Mouse (Mus musculus) neural tube, embryonic 10.5 days (tissue): ENCODE data around the gene Zfp580.
"Not testable (repeated sequence)": the region's sequence is repeated elsewhere in the genome, so short reads cannot be mapped to it uniquely, and the experiment has no call there.

ENCODE experiments used
- DNase-seq: peaks from one replicate; pipeline ENCODE4 v3.0.0-alpha.2; 2017; ENCODE audit warnings: low spot score; ENCODE audit errors: extremely low spot score

The Zfp580 gene

DNA sequence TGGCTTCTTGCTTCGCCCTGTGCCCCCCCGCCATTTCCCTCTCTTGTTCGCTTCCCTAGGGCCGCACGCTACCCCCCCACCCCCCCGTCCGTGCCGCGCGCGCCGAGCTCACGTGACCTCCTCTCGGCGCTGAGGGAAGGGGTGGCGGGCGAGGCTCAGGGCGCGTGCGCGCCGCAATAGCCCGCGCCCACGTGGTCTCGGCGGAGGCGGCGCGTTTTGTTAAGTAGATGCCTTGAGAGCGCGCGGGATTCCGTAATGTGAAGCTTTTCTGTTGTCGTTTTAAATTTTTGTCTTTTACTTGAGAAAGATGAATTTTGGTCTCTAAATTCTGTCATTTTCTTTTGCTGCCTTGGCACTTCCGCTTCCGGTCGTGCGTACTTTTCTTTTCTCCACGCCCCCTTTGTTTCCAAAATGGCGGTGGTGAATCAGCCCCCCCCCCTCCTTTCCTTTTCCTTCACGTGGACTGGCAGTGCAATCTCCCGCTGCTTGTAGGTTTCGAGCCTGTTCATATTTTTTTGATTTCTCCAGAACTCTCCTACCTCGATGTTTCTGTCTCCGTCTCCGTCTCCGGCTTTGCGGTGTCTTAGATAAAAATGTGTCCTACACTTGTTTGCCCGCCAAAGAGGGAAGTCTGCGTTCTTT is 11.1 kb downstream of the Zfp580 start:
- DNase-seq: peak; percentile 88

DNA sequence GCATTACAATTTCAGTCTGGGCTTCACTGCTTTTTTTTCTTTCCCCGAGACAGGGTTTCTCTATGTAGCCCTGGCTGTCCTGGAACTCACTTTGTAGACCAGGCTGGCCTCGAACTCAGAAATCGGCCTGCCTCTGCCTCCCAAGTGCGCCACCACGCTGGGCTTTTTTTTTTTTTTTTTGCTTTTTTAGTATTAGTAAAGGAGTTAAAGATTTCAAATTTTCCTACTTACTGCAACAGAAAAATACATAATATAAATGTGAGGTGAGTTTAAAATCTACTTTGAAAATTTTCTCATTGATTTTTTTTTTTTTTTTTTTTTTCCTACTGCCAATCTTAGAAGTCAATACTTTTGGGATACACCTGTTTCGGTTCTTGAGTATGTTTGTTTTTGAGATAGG is 13.5 kb downstream of the Zfp580 start:
- DNase-seq: no peak

DNA sequence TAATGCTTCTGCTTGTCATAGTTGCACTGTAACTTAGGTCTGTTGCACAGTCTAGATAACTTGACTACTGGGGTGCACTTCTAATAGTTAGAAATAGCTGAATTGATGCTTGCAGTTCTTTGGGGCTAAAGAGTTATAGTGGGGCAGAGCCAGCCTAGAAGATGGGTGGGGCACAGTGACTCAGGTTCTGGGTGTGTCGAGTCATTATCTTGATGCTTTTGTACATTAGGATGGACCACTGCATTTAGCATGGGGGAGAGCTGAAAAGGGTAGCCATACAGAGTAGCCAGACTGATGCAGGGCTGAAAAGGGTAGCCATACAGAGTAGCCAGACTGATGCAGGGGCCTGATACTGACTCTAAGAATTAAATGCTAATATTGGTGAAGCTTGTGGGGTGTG is 22.2 kb downstream of the Zfp580 start:
- DNase-seq: no peak

DNA sequence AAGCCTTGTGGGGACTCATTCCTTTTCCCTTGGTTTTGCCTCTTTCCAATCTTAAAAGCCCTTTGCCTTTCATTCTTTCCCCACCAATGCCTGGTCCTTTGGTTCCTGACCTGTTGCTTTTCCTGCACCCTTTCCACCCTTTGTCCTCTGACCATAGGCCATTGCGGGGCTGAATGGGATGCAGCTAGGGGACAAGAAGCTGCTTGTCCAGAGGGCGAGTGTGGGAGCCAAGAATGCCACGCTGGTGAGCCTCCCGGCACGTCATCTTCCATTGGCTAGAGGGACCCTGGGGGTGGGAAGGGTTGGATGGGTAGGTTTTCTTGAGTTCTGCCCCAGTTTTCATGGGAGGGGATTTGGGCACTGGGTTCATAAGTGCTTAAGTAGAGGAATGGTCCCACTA is 23.6 kb downstream of the Zfp580 start:
- no peak for DNase-seq

DNA sequence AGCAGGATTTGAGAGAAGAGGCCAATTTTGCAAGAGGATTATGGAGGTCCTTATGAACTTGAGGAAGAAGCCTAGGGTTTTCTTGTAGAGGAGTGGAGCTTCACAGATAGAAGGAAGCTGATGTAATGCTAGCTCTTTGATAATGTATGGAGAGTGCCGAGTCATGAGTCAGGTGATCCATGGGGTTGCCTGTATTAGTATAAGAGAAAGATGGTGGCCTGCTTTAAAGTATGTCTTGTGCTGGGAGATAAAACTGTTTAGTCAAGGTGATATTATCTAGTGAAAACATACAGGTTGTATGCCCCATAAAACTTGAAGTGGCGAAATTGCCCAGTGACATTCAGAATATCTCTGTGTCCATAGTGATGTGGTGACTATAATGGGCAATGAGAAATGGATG is 25.6 kb downstream of the Zfp580 start:
- no peak for DNase-seq

- DNase-seq: not testable (repeated sequence)
Observed at GRCm38 (mm10) chr7:5079365-5080009, 28.1 kb downstream of the Zfp580 start.

DNA sequence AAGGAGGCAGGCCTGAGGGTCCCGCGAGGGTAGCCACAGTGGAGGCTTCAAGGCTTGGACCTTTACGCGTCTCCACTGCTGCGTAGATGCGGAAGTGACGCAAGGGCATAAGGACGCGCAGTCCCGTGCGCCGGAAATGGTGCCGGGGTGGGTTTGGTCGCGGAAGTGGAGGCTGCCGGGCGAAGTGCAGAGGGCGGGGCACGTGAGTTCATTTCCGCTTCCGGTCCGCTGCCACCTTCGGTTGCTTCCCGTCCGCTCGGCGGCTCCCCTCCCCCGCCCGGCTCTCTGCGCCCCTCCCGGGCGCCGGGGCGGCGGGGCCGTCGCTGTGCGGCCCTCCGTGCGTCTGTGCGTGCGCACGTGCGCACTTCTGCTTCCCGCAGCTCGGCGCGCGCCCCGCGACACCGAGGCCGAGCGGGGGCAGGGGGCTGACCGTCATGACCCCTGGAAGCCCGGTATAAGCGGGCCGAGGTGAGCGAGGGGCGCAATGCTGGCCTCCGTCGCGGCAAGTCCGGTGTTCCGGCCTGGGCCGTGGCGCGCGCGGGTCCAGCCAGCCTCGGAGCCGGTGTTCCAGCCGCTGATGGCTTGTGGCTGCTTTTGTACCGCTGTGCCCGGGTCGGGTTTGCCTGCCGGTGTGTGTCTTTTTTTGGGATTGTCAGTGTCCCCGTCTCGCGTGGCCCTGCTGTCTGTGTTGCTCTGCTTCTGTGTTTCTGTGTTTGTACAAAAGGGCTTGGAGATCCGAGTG is 28.8 kb downstream of the Zfp580 start, which contains the start of gene Epn1:
TSS of gene Epn1 (plus strand) at position 226 of the 742 bp plus-strand sequence.
- DNase-seq: peak; percentile 96

- DNase-seq: peak; percentile 23
Observed at GRCm38 (mm10) chr7:5080815-5081214, 29.5 kb downstream of the Zfp580 start.

DNA sequence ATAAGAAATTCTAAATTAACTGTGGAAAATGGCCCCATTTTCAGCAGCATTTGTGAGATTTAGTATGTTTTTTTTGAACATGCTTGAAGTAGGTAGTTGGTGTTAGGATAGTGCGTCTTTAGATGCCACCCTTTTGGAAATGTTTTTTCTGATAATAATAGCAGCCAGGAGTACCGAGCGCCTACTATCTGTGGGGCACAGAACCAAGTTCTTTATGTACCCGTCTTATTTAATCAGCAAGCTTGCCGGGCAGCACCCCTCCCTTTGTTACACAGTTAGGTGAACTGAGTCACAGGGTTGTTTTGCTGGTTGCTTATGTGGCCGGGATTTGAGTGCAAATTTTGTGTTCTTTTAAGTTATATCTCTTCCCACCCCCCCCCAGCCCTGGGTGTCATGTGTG is 29.9 kb downstream of the Zfp580 start:
- DNase-seq: no peak

- no peak for DNase-seq
Observed at GRCm38 (mm10) chr7:5081939-5082338, 30.6 kb downstream of the Zfp580 start.

- DNase-seq: no peak
Observed at GRCm38 (mm10) chr7:5083325-5084105, 32.2 kb downstream of the Zfp580 start.

GRCm38 (mm10) chr7:5085512-5085911 is 34.2 kb downstream of the Zfp580 start:
- DNase-seq: no peak

DNA sequence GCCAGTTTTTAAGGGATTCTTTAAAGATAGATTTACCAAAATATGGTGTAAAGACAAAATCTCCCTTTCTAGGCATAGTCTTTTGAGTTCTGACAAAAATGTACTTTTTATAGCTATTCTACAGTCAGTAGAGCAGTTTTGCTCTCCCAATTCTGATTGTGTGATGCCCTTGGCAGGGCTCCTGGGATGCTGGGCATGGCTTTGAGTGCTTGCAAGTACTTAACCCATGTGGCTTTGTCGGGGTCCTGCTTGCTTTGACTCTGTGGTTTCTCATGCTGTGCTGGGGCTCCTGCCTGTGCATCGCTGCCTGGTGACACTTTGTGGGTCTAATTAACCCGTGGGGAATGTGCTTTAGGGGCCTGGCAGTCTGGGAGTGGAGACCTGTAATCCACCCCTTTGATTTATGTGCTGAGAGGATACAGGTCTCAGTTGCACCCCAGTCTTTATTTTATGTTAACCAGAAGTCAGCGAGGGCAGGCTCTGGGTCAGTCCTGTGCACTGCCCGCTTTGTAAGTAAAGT is 35.6 kb downstream of the Zfp580 start:
- no peak for DNase-seq

- no peak for DNase-seq
Observed at GRCm38 (mm10) chr7:5087886-5088285, 36.5 kb downstream of the Zfp580 start.

DNA sequence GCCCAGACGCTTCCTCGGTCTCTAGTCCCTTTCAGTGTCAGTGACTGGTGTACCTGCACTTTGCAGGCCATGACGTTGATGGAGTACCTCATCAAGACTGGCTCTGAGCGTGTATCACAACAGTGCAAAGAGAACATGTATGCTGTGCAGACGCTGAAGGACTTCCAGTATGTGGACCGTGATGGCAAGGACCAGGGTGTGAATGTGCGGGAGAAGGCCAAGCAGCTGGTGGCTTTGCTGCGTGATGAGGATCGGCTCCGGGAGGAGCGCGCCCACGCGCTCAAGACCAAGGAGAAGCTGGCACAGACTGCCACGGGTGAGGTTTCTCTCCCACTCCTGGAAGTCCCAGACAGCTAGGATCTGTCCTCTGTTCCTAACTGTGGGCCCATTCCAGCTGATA is 38.5 kb downstream of the Zfp580 start:
- DNase-seq: no peak

DNA sequence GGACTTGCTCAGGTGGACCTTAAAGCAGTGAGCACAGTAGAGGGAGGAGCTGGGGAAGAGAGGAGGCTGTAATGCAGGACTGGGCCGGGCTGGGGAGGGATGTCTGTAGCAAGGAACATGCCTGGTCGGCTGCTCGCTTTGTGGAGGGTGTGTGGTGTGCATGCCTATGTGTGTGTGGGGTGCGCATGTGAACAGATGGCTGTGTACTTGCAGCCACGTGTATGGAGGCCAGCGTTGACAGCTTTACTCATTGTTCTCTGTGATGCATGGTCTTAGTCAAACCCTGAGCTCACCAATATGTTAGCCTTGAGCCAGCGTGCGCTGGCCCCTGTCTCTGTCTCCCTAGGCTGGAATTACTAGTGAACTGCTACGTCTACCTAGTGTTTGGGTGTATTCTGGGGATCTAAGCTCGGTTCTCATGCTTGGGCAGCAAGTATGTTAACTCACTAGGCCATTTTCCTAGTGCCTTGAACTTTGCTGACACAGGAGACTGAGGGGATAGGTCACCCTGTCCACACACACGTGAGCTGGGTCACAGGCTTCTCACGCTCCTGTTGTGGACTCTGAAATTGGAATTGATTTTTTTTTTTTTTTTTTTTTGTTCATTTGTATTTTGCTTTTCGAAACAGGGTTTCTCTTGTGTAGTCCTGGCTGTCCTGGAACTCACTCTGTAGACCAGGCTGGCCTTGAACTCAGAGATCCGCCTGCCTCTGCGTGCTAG is 39.8 kb downstream of the Zfp580 start:
- DNase-seq: no peak

DNA sequence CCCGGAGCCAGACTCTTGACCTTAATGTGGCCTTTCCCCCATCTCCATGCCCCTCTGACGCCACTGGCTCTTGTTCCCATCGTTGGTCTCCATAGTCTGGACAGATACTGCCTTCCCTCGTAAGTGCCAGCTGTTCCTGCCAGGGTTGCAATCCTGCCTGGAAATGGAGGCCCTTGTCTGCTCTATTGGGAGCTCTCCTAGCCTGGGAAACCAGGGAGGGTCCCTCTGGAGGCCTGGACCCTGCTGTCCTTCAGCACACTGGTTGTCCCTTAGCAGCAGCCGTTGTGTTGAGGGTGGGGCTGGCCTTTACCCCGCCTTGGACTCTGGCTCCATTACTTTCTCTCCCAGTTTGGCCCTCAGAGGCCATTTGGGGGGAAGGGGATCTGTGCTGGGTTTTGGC is 41.0 kb downstream of the Zfp580 start:
- no peak for DNase-seq

DNA sequence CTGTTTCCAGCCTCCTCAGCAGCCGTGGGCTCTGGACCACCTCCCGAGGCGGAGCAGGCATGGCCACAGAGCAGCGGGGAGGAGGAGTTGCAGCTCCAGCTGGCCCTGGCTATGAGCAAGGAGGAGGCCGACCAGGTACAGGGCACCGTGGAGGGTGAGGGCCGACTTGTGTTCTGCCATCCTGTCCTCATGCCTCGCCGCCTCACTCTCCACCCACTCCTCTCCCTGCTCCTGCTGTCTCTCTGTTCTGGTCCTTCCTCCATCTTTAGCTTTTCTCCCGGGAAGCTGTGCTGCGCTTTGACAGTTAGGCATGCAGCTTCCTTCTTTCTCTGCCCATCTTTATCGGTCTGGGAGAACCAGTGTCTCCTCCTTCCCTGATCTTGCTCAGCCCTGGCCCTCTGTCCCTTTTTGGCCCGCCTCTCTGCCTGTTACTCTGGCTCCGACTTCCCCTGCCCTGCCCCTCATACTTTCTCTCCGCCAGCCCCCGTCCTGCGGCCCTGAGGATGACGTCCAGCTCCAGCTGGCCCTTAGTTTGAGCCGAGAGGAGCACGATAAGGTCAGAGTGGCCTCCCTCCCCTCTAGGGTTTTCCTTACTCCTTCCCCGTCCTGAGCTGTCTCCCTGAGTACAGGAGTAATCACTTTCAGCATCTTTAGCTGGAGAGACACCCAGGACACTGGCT is 41.6 kb downstream of the Zfp580 start:
- no peak for DNase-seq

DNA sequence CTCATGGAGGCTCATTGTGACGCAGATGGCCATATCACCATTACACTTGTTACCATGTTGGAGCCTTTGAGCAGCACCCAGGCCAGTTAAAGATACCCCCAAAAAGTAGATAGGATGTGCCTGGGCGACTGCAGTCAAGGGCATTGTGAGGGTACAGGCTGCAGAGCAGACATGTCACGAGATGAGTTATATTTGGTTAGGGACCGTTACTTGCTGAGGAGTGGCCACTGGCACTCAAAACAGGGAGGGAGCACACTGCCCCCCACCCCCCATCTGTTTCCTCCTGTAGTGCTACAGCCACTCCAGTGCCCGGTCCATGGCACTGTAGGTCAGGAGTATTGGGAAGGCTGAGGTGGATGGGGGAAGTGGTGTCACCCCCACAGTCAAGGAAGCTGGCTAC is 47.4 kb downstream of the Zfp580 start:
- DNase-seq: no peak

DNA sequence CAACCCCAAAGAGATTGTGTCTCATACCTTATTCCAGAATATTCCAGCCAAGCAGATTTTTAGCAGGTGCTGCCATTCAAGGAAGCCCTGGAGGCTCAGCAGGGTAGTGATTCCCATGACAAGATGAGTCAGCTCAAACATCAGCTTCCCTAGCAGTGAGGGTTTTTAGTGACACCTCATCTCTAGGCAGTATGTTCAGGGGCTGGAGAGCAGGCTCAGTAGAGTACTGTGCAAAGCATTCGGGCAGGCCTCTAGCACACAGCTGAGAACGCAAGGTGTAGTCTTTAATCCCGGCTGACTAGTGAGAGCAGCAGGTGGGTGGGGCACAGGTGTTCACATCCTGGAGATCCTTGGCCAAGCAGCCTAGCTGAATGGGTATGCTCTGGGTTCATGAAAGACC is 48.5 kb downstream of the Zfp580 start:
- DNase-seq: no peak
